Mouse (Mus musculus): ENCODE results near the gene Ankmy1. TPM values are rescaled to one million over a fixed set of nuclear protein-coding genes. Genes with fewer than 3 reads are reported as not detected.

Ankmy1 gene
- polyA plus RNA-seq, 1 experiment = 0.57 TPM

GRCm38 (mm10) chr1:92839211-92839610 is 63.5 kb downstream of the Ankmy1 start:
- Histone ChIP-seq H3K36me3 (ENCODE audit: control insufficient read depth, insufficient read depth) (peaks cover 63% of the 10 kb centered on the region), H3K27me3 (ENCODE audit: control insufficient read depth, insufficient read depth, insufficient read length) (no peaks in the 10 kb centered on the region), H3ac (ENCODE audit: control insufficient read depth, insufficient read length, low read depth) (no peak overlapping the region), H3K4me3 (ENCODE audit: insufficient read depth, poor library complexity, severe bottlenecking) (no peak overlapping the region), H3K79me3 (ENCODE audit: low read depth) (peaks cover 97% of the 10 kb centered on the region), H3K79me2 (ENCODE audit: control insufficient read depth, insufficient read depth) (peaks cover 100% of the 10 kb centered on the region)
- no peak for TF ChIP-seq CTCF (IDR thresholded peaks at IDR 0.05; ENCODE audit: control insufficient read depth, insufficient read depth, insufficient read length)
- no peak for TF ChIP-seq USF1 (IDR thresholded peaks at IDR 0.05; ENCODE audit: low read depth)
- TF ChIP-seq FOSL1 (IDR thresholded peaks at IDR 0.05; ENCODE audit: insufficient read depth, low read length, poor library complexity, severe bottlenecking) = no peak
- no peak for TF ChIP-seq MAX (IDR thresholded peaks at IDR 0.05)
- no peak for TF ChIP-seq MYOG (IDR thresholded peaks at IDR 0.05; ENCODE audit: control insufficient read depth, extremely low read depth, insufficient read length)
- no peak for TF ChIP-seq CEBPB (IDR thresholded peaks at IDR 0.05; ENCODE audit: low read depth)
- no peak for TF ChIP-seq MYOD1 (IDR thresholded peaks at IDR 0.05; ENCODE audit: control insufficient read depth, insufficient read length, low read depth)

GRCm38 (mm10) chr1:92837931-92838833 is 64.5 kb downstream of the Ankmy1 start:
- no peak overlapping the region for H3ac ChIP-seq (ENCODE audit: control insufficient read depth, insufficient read length, low read depth)
- H3K79me3 ChIP-seq (ENCODE audit: low read depth) = peaks cover 96% of the 10 kb centered on the region
- H3K79me2 ChIP-seq (ENCODE audit: control insufficient read depth, insufficient read depth) = peaks cover 100% of the 10 kb centered on the region
- no peaks in the 10 kb centered on the region for H3K27me3 ChIP-seq (ENCODE audit: control insufficient read depth, insufficient read depth, insufficient read length)
- TF ChIP-seq MAX (IDR thresholded peaks at IDR 0.05) = no peak
- TF ChIP-seq USF1 (IDR thresholded peaks at IDR 0.05; ENCODE audit: low read depth) = no peak
- TF ChIP-seq MYOD1 (IDR thresholded peaks at IDR 0.05; ENCODE audit: control insufficient read depth, insufficient read length, low read depth) = no peak
- no peak for TF ChIP-seq FOSL1 (IDR thresholded peaks at IDR 0.05; ENCODE audit: insufficient read depth, low read length, poor library complexity, severe bottlenecking)
- TF ChIP-seq CTCF (IDR thresholded peaks at IDR 0.05; ENCODE audit: control insufficient read depth, insufficient read depth, insufficient read length) = no peak
- TF ChIP-seq MYOG (IDR thresholded peaks at IDR 0.05; ENCODE audit: control insufficient read depth, extremely low read depth, insufficient read length) = no peak
- TF ChIP-seq CEBPB (IDR thresholded peaks at IDR 0.05; ENCODE audit: low read depth) = no peak
- H3K36me3 ChIP-seq (ENCODE audit: control insufficient read depth, insufficient read depth) = peaks cover 62% of the 10 kb centered on the region
- no peak overlapping the region for H3K4me3 ChIP-seq (ENCODE audit: insufficient read depth, poor library complexity, severe bottlenecking)

- no peaks in the 10 kb centered on the region for H3K27me3 ChIP-seq (ENCODE audit: control insufficient read depth, insufficient read depth, insufficient read length)
- peaks cover 58% of the 10 kb centered on the region for H3K36me3 ChIP-seq (ENCODE audit: control insufficient read depth, insufficient read depth)
- peak overlapping the region; percentile 18 for H3K4me3 ChIP-seq (ENCODE audit: insufficient read depth, poor library complexity, severe bottlenecking)
- no peak overlapping the region for H3ac ChIP-seq (ENCODE audit: control insufficient read depth, insufficient read length, low read depth)
- peaks cover 76% of the 10 kb centered on the region for H3K79me2 ChIP-seq (ENCODE audit: control insufficient read depth, insufficient read depth)
- no peak for TF ChIP-seq USF1 (IDR thresholded peaks at IDR 0.05; ENCODE audit: low read depth)
- TF ChIP-seq CEBPB (IDR thresholded peaks at IDR 0.05; ENCODE audit: low read depth) = no peak
- TF ChIP-seq MYOG (IDR thresholded peaks at IDR 0.05; ENCODE audit: control insufficient read depth, extremely low read depth, insufficient read length) = no peak
- TF ChIP-seq MYOD1 (IDR thresholded peaks at IDR 0.05; ENCODE audit: control insufficient read depth, insufficient read length, low read depth) = no peak
- TF ChIP-seq FOSL1 (IDR thresholded peaks at IDR 0.05; ENCODE audit: insufficient read depth, low read length, poor library complexity, severe bottlenecking) = no peak
- TF ChIP-seq CTCF (IDR thresholded peaks at IDR 0.05; ENCODE audit: control insufficient read depth, insufficient read depth, insufficient read length) = peak; percentile 67
- TF ChIP-seq MAX (IDR thresholded peaks at IDR 0.05) = no peak
- peaks cover 71% of the 10 kb centered on the region for H3K79me3 ChIP-seq (ENCODE audit: low read depth)
Measured at GRCm38 (mm10) chr1:92833987-92834706, 68.6 kb downstream of the Ankmy1 start.

- TF ChIP-seq MAX (IDR thresholded peaks at IDR 0.05) (no peak), CEBPB (IDR thresholded peaks at IDR 0.05; ENCODE audit: low read depth) (no peak), MYOG (IDR thresholded peaks at IDR 0.05; ENCODE audit: control insufficient read depth, extremely low read depth, insufficient read length) (no peak), MYOD1 (IDR thresholded peaks at IDR 0.05; ENCODE audit: control insufficient read depth, insufficient read length, low read depth) (no peak)
- peaks cover 52% of the 10 kb centered on the region for H3K79me3 ChIP-seq (ENCODE audit: low read depth)
- peaks cover 58% of the 10 kb centered on the region for H3K79me2 ChIP-seq (ENCODE audit: control insufficient read depth, insufficient read depth)
- peak overlapping the region; percentile 98 for H3ac ChIP-seq (ENCODE audit: control insufficient read depth, insufficient read length, low read depth)
- no peaks in the 10 kb centered on the region for H3K27me3 ChIP-seq (ENCODE audit: control insufficient read depth, insufficient read depth, insufficient read length)
- H3K4me3 ChIP-seq (ENCODE audit: insufficient read depth, poor library complexity, severe bottlenecking) = peak overlapping the region; percentile 85
- H3K36me3 ChIP-seq (ENCODE audit: control insufficient read depth, insufficient read depth) = peaks cover 41% of the 10 kb centered on the region
Measured at GRCm38 (mm10) chr1:92832011-92833010, 70.4 kb downstream of the Ankmy1 start.
